Mouse (Mus musculus): Measurements from ENCODE around the gene Tbc1d15.
"Not testable (repeated sequence)": the region's sequence is repeated elsewhere in the genome, so short reads cannot be mapped to it uniquely, and the experiment has no call there.

Gene Tbc1d15

GRCm38 (mm10) chr10:115241082-115241595 is 10.1 kb downstream of the Tbc1d15 start:
- no peak for DNase-seq

GRCm38 (mm10) chr10:115237931-115238330 is 13.3 kb downstream of the Tbc1d15 start:
- no peak for DNase-seq

GRCm38 (mm10) chr10:115236733-115237132 is 14.5 kb downstream of the Tbc1d15 start:
- no peak for DNase-seq

GRCm38 (mm10) chr10:115235501-115235900 is 15.8 kb downstream of the Tbc1d15 start:
- DNase-seq = no peak

GRCm38 (mm10) chr10:115233798-115234197 is 17.5 kb downstream of the Tbc1d15 start:
- DNase-seq = no peak

GRCm38 (mm10) chr10:115232513-115232912 is 18.8 kb downstream of the Tbc1d15 start:
- DNase-seq = peak in 1 of 2 experiments; percentile 20

- no peak for DNase-seq
Measured at GRCm38 (mm10) chr10:115229023-115229422, 22.2 kb downstream of the Tbc1d15 start.

GRCm38 (mm10) chr10:115226586-115226985 is 24.7 kb downstream of the Tbc1d15 start:
- no peak for DNase-seq

- no peak for DNase-seq
Measured at GRCm38 (mm10) chr10:115223845-115224244, 27.4 kb downstream of the Tbc1d15 start.

- DNase-seq = peak; percentile 78 to 79
Measured at GRCm38 (mm10) chr10:115212916-115213580, 38.2 kb downstream of the Tbc1d15 start.

- DNase-seq = no peak
Measured at GRCm38 (mm10) chr10:115205825-115206224, 45.4 kb downstream of the Tbc1d15 start.

GRCm38 (mm10) chr10:115205284-115205683 is 46.0 kb downstream of the Tbc1d15 start:
- no peak for DNase-seq

- DNase-seq = peak; percentile 91 to 92
Measured at GRCm38 (mm10) chr10:115191214-115191613, 60.1 kb downstream of the Tbc1d15 start.

GRCm38 (mm10) chr10:115187390-115187789 is 63.9 kb downstream of the Tbc1d15 start:
- DNase-seq = peak; percentile 43 to 49

- peak; percentile 93 to 96 for DNase-seq
Measured at GRCm38 (mm10) chr10:115184697-115185096, 66.6 kb downstream of the Tbc1d15 start, which contains the start of gene Tph2. Gene Tph2, minus strand, starts transcription at chr10:115185022.

- DNase-seq = peak; percentile 42 to 61
Measured at GRCm38 (mm10) chr10:115181034-115181433, 70.2 kb downstream of the Tbc1d15 start.

- not testable (repeated sequence) for DNase-seq
Measured at GRCm38 (mm10) chr10:115178019-115178418, 73.2 kb downstream of the Tbc1d15 start.

- DNase-seq = peak; percentile 80 to 85
Measured at GRCm38 (mm10) chr10:115175591-115175991, 75.7 kb downstream of the Tbc1d15 start.

- DNase-seq = no peak
Measured at GRCm38 (mm10) chr10:115173336-115173735, 77.9 kb downstream of the Tbc1d15 start.

GRCm38 (mm10) chr10:115171351-115171818 is 79.9 kb downstream of the Tbc1d15 start:
- DNase-seq = peak; percentile 79 to 82

GRCm38 (mm10) chr10:115170496-115171350 is 80.5 kb downstream of the Tbc1d15 start:
- no peak for DNase-seq

- DNase-seq = no peak
Measured at GRCm38 (mm10) chr10:115169410-115169809, 81.9 kb downstream of the Tbc1d15 start.

- DNase-seq = no peak
Measured at GRCm38 (mm10) chr10:115160289-115160688, 91.0 kb downstream of the Tbc1d15 start.

Data from cerebellum, postnatal 10 days (tissue).